Mouse (Mus musculus): ENCODE data around the gene Adamtsl5. TPM values are rescaled to one million over a fixed set of nuclear protein-coding genes. Genes with fewer than 3 reads are reported as not detected.

The Adamtsl5 gene
- polyA plus RNA-seq, 2 experiments from 2014 or later: not detected

DNA sequence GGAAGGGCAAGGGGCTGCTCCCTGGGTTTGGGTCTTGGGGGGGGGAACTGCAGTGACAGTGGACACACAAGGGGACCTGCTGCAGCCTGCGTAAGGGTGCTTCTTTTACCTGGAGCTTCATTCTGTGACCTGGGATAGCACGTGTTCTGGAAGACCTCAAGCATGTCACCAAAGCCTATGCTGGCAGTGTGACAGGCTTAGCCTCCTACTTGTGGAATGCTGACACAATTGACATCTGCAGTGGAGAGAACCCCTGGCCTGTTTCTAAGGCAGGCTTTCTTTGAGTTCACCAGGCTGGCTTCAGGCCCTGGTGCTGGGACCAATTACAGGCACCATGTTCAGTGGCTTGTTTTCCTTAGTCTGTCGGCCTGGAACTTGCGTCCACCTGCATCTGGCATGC lies 53.9 kb downstream of the Adamtsl5 start:
- ATAC-seq: no peak

DNA sequence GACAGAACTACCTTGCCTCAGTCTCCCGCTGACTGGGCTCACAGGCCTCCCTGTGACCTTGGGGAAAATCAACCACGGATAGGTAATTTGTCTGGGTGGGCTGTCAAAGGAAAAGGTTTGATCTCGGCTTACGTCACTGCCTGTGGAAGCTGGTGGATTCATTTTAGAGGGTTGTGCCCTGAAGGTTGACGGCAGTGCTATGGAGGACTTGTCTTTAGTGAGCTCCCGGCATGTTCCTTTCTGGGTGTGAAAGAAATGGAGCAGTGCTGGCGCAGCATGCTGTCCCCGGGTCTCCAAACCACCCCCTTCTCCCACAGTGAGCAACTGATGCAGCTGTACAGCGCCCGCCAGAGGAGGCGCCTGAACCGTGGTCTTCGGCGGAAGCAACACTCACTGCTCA lies 54.9 kb downstream of the Adamtsl5 start:
- no peak for ATAC-seq

DNA sequence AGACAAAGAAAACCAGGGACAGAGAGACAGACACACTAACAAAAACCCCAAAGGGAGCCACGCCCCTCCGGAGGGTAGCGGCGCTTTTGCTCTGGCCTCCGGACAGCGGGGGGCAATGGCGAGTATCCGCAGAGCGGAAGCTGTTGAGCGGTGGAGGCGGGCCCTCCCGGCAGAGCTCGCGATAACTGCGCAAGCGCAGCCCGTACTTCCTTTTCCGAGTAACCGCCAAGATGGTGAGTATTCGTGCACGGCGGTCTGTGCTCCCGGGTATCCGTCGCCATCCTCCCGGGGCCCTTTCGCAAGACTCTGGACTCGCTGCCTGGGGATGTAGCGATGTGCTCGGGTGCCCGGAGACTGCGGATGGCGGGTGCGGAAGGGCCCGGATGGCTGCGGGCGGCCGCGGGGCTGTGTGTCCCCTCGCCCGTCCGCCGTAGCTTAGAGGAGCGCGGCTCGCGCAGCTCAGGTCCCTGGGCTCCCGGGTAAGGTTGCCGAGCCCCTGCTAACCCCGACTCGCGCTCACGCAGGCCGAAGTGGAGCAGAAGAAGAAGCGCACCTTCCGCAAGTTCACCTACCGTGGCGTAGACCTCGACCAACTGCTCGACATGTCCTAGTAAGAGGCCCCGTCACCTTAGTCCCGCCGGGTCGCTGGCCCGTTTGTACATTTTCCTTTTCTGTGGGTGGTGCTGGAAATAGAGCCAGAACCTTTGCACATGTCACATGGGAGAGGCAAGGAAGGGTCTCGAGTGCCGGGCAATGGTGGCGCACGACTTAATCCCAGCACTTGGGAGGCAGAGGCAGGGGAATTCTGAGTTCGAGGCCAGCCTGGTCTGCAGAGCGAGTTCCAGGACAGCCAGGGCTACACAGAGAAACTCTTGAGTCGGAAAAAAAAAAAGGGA lies 55.7 kb downstream of the Adamtsl5 start, which contains the start of gene Rps15:
Gene Rps15 (plus strand): TSS at position 203 of the 896 bp plus-strand sequence.
- peak; percentile 91 for ATAC-seq

Other genes with a start within 250 kb of the Adamtsl5 start
- gene Sbno2, start 242.8 kb downstream of the Adamtsl5 start, polyA plus RNA-seq (2017; shearing (Covaris generic)): 10 to 100 TPM; 28.4 to 54.8 TPM
- gene Stk11, start 232.6 kb downstream of the Adamtsl5 start, polyA plus RNA-seq (2017; shearing (Covaris generic)): 10 to 100 TPM; 19.2 to 30.7 TPM
- 100 to 1,000 TPM; 303 to 370 TPM for gene Atp5d, start 209.8 kb downstream of the Adamtsl5 start, polyA plus RNA-seq (2017; shearing (Covaris generic))
- gene Cbarp, start 207.6 kb downstream of the Adamtsl5 start, polyA plus RNA-seq (2017; shearing (Covaris generic)): 1 to 10 TPM; 1.3 to 1.4 TPM
- gene Midn, start 200.1 kb downstream of the Adamtsl5 start, polyA plus RNA-seq (2017; shearing (Covaris generic)): 1 to 10 TPM; 4.6 to 8.2 TPM
- 100 to 1,000 TPM; 124 to 272 TPM for gene Cirbp, start 182.4 kb downstream of the Adamtsl5 start, polyA plus RNA-seq (2017; shearing (Covaris generic))
- 10 to 100 TPM; 21.6 to 23.5 TPM for gene 1600002K03Rik, start 175.5 kb downstream of the Adamtsl5 start, polyA plus RNA-seq (2017; shearing (Covaris generic))
- under 1 TPM in 1 of 2 experiments, not detected in 1; 0.28 TPM for gene Efna2, start 168.9 kb downstream of the Adamtsl5 start, polyA plus RNA-seq (2017; shearing (Covaris generic))
- 10 to 100 TPM; 73.3 to 96.9 TPM for gene Mum1, start 122.0 kb downstream of the Adamtsl5 start, polyA plus RNA-seq (2017; shearing (Covaris generic))
- 100 to 1,000 TPM; 231 to 237 TPM for gene Ndufs7, start 99.3 kb downstream of the Adamtsl5 start, polyA plus RNA-seq (2017; shearing (Covaris generic))
- gene Gamt, start 87.4 kb downstream of the Adamtsl5 start, polyA plus RNA-seq (2017; shearing (Covaris generic)): under 1 TPM in 1 of 2 experiments, not detected in 1; 0.47 TPM
- 10 to 100 TPM; 10.4 to 14.7 TPM for gene Dazap1, start 86.9 kb downstream of the Adamtsl5 start, polyA plus RNA-seq (2017; shearing (Covaris generic))
- 1,000 to 10,000 TPM; 1,622 to 1,794 TPM for gene Rps15, start 56.0 kb downstream of the Adamtsl5 start, polyA plus RNA-seq (2017; shearing (Covaris generic))
- gene Apc2, start 52.4 kb downstream of the Adamtsl5 start, polyA plus RNA-seq (2017; shearing (Covaris generic)): under 1 TPM in 1 of 2 experiments, not detected in 1; 0.16 TPM
- 10 to 100 TPM; 47.1 to 59.9 TPM for gene 2310011J03Rik, start 27.9 kb downstream of the Adamtsl5 start, polyA plus RNA-seq (2017; shearing (Covaris generic))
- gene Pcsk4, start 18.9 kb downstream of the Adamtsl5 start, polyA plus RNA-seq (2017; shearing (Covaris generic)): 10 to 100 TPM; 11.9 to 12.3 TPM
- gene Reep6, start 18.5 kb downstream of the Adamtsl5 start, polyA plus RNA-seq (2017; shearing (Covaris generic)): under 1 TPM in 1 of 2 experiments, not detected in 1; 0.51 TPM
- gene Plk5, start 8.0 kb upstream of the Adamtsl5 start, polyA plus RNA-seq (2017; shearing (Covaris generic)): not detected
- gene Mex3d, start 39.2 kb upstream of the Adamtsl5 start, polyA plus RNA-seq (2017; shearing (Covaris generic)): 1 to 10 TPM in 1 of 2 experiments, not detected in 1; 1.3 TPM
- 10 to 100 TPM; 26.7 to 27.2 TPM for gene Mbd3, start 51.1 kb upstream of the Adamtsl5 start, polyA plus RNA-seq (2017; shearing (Covaris generic))
- 100 to 1,000 TPM; 268 to 337 TPM for gene Uqcr11, start 58.4 kb upstream of the Adamtsl5 start, polyA plus RNA-seq (2017; shearing (Covaris generic))
- 1 to 10 TPM; 7.5 to 8.5 TPM for gene Tcf3, start 85.2 kb upstream of the Adamtsl5 start, polyA plus RNA-seq (2017; shearing (Covaris generic))
- gene Onecut3, start 146.4 kb upstream of the Adamtsl5 start, polyA plus RNA-seq (2017; shearing (Covaris generic)): not detected
- gene Atp8b3, start 190.7 kb upstream of the Adamtsl5 start, polyA plus RNA-seq (2017; shearing (Covaris generic)): not detected
- 10 to 100 TPM; 13.6 to 16.4 TPM for gene Rexo1, start 213.1 kb upstream of the Adamtsl5 start, polyA plus RNA-seq (2017; shearing (Covaris generic))
- gene Klf16, start 228.9 kb upstream of the Adamtsl5 start, polyA plus RNA-seq (2017; shearing (Covaris generic)): 1 to 10 TPM; 7.2 to 10.0 TPM
- gene Abhd17a, start 241.9 kb upstream of the Adamtsl5 start, polyA plus RNA-seq (2017; shearing (Covaris generic)): 1 to 10 TPM; 2.3 to 9.7 TPM

Data from CD4-positive, CD25-positive, alpha-beta regulatory T cell, adult 4 months (primary cell).